Mouse (Mus musculus) fat pad, adult 2 months (tissue): Measurements from ENCODE around the gene Nfatc2.

Experiments used
- DNase-seq: peaks from one replicate; pipeline ENCODE4 v3.0.0-alpha.2; 2011; ENCODE audit warnings: low read depth, low spot score; ENCODE audit errors: extremely low read depth

The Nfatc2 gene

GRCm38 (mm10) chr2:168539594-168540222 lies 61.7 kb downstream of the Nfatc2 start:
- no peak for DNase-seq

DNA sequence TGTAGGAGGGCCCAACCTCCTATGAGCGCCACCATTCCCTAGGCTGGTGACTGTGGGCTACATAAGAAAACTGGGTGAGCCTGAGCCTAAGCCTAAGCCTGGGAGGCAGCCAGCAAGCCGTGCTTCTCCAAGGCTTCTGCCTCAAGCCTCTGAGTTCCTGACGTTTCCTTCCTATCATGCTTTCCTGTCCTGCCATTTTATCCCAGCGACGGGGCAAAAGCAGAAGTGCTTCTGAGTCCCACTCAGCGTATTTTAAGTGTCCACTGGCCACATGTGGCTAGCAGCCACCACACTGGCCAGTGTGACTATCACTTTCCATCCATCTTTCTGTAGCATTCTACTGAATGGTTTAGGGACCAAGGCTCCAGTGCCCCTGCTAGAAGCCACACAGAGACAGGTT lies 62.4 kb downstream of the Nfatc2 start:
- no peak for DNase-seq

GRCm38 (mm10) chr2:168532061-168532833 lies 69.2 kb downstream of the Nfatc2 start:
- DNase-seq = no peak

DNA sequence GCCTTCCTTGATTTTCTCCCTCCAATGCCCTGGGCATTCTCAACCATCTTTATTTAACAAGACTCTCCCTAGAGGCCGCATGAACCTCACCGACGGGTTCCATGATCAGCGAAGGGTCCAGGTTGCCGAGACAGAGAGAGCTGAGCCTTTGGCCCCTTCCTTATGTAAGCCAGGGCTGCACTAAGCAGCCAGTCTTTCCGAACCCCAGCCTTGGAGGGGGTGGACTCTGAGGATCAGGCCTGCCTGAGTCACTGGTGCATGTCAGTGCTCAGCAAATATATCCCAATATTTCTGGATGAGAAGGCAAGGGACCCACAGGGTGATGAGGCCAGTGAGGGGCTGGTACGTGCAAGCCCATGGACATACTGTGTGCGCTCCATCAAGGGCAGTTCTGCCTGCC lies 72.9 kb downstream of the Nfatc2 start:
- DNase-seq = no peak

- DNase-seq = no peak
These were observed 74.0 kb downstream of the Nfatc2 start for GRCm38 (mm10) chr2:168527430-168527792.

DNA sequence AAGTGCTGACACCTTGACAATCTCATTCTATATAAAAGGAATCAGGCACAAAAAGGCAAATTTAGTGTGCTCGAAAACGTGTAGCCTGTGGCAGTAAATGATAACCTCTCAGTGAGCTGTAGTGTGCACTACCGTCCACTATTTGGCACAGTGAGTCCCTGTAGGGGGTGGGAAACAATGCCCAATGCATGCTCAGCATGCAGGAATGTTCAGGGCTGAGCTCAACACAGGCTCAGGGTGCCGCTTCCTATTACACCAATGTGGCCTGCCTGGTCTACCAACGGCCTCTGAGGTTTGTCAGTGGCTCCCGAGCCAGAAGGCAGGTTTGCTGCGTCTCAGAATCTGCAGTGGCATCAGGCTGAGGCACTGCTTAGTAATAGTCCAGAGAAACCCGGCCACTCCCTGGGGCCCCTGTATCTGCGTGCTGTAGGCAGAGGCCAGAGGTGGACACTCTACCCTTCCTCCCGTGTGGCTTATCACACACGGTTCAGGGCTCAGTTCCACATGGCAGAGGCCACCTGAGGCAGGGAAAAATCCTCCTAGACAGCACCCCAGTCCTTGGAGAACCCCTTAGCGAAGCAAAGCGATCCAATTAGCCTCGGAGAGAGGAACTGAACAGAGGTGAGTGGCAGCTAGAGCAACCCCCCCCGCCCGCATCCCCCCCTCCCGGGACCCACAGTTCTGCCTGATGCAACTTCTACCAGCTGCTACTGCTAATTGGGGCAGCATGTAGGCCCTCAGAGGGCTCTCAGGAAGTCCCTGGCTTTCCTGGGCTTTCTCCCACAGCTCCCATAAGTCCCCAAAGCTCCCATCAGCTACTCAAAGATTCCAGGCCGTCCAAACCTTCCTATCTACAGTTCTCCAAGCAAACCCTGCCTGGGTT lies 74.7 kb downstream of the Nfatc2 start:
- no peak for DNase-seq

DNA sequence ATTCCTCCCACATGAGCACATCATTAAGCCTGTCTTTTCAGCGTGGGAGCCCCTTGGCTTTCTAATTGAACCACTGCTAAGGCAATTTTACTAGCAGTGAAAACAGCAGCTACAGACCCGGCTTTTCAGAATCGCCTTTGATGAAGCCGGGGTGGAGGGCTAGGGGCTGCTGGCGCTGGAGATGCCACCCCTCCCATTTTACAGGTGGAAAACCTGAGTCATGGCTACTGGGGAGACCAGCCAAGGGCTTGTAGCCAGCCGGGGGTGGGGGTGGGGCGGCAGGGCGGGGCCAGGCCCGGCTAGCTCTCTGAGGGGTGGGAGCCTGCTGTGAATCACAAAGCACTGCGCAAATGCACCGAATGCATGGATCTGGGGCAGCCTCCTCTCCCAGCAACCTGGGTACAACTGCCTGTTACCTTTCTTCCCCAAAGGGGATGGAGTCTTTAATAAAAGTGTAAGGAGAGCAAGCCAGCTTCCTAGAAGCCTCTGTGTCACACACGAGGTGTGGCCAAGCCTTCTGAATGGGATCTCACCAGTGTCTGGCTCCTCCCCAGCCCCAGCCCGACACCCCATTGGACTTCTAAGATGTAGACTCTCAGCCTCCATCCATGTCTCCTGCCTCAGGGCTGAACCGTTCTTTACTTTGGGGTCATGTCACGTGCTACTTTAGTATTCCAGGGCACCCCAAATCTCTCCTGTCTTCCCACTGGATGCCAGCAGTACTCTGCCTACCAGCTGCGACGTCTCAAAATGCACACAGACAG lies 75.9 kb downstream of the Nfatc2 start:
- DNase-seq = no peak

GRCm38 (mm10) chr2:168524905-168525381 lies 76.5 kb downstream of the Nfatc2 start:
- peak; percentile 40 for DNase-seq

- no peak for DNase-seq
These were observed 79.2 kb downstream of the Nfatc2 start for GRCm38 (mm10) chr2:168522247-168522646.

- no peak for DNase-seq
These were observed 80.7 kb downstream of the Nfatc2 start for GRCm38 (mm10) chr2:168520771-168521170.

DNA sequence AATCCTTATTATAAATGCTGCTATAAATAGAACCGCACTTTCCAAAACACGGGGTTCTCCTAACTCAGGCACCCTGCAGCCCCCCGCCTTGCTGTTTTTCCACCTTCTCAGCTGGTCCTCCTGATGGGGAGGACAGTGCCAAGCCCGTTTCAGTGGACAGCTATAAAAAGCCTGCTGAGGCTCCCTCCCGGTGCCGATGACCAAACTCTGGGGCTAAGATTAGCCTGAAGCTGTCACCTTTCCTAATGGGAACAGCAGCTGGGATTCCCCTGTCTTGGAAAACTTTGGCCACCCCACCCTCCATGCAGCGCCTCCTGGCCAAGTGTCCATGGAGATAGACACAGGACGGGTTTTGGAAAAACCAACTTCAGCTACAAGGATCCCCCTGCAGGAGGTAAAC lies 81.9 kb downstream of the Nfatc2 start:
- no peak for DNase-seq

DNA sequence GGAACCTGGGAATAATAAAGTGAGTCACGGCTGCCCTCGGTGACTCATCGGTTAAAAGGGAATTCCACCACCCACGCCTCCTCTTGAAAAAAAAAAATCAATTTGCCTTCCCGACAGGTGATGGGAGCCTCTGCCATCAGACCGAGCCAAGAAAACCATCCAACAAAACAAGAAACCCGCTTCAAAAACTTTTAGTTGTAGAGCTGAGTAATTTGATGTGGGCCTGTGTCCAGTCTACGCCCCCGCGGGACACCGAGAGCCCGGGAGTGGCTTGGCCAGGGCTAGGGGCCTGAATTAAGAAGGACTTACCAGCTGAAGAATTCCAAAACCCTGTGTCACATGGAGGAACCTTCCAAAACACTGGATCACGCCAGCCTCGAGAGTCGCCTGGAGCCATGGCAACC lies 83.2 kb downstream of the Nfatc2 start:
- peak; percentile 56 for DNase-seq

GRCm38 (mm10) chr2:168517774-168518173 lies 83.7 kb downstream of the Nfatc2 start:
- DNase-seq = no peak

DNA sequence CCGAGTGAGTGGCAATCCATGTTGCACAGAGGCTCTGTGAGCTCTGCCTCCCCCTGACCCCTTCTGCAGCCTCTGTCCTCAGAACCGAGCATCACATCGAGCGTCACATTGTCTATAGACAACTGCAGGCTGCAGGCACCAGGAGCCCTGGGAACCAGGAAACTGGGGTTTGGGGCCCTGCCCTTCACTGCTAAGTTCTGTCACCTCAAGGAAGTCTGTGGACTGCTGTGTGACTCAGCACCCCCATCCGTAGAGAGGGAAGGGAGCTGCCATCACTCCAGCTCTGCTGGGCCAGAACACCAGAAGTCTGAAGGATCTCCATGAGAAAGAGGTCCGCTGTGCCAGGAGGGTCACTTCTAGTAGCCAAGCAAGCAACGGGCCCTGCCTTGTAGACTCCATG lies 84.7 kb downstream of the Nfatc2 start:
- DNase-seq = no peak

- no peak for DNase-seq
These were observed 86.0 kb downstream of the Nfatc2 start for GRCm38 (mm10) chr2:168515466-168515865.

DNA sequence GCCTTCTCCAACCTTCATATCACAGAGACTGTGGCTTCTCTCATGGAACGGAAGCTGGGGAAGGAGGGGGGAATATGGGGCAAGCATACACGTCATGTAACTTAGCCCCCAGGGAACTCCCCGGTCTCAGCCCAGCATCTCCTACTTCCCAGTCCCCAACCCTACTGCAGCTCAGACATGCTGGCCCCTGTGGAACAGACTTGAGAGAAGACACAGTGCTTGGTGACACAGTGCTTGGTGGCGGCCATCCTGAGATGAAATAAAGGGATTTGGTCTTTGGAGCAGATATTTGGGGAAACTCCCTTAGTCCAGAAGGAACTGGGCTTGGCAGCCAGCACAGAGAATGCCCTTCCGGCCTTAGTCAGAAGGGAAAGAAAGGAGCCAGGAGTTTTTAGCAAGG lies 87.3 kb downstream of the Nfatc2 start:
- DNase-seq = no peak

DNA sequence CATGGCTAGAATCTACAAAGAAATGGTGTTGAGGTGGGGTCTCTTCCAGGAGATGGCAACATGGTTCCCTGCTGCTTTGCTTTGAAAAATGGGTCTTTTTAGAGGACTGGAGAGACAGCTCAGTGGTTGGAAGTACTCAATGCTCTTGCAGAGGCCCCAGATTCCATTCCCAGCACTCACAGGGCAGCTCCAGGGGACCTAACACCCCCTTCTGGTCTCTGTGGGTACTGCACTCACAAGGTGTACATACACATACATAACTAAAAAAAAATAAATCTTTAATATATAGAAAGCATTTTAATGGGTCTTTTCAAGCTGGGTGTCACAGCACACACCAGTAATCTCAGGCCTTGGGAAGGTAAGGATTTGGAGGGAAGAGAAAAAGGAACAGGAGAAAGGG lies 89.9 kb downstream of the Nfatc2 start:
- no peak for DNase-seq

GRCm38 (mm10) chr2:168508469-168509198 lies 92.8 kb downstream of the Nfatc2 start:
- DNase-seq = no peak

GRCm38 (mm10) chr2:168504431-168505182 lies 96.8 kb downstream of the Nfatc2 start:
- no peak for DNase-seq
